Mouse (Mus musculus) c-Kit-positive CD71-negative TER-119-negative erythroid progenitor cells, embryonic 14.5 days (primary cell): Measurements from ENCODE around the gene Akip1.

Source experiments
- DNase-seq: peaks from one replicate; pipeline ENCODE4 v3.0.0-alpha.2; 2013; ENCODE audit warnings: low read depth

The Akip1 gene

DNA sequence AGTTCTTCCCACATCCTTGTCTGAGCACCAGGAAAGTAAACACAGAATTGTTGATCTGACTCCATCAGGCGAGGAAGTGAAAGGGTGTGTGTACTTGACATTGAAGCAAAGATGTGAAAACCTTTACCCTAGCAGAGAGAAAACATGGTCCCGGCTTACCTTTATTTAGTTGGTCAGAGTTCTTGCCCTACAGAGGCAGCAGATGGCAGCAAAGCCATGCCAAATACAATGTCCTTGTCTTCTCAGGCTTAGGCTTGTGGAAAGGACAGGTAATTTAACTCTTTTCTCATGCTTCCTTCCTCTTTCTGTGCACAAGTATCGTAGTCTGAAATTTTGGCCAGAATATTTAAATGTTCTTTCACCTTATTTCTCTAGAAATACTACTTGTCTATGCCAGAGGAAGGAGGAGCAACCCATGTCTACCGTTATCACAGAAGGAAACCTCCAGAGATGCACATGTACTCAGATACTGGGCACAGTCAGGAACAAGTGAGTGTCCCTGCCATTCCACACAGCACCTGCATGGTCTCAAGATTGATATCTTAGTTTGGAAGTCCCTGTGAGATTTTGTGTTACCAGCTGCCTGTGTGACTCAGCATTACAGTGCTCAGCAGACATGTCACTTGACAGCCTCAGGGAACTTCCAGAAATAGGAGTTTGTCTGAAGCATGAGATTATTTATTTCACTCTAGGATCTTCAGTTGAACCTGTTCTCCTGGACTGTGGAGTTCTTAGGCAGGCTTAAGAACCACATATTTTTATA lies 3.7 kb downstream of the Akip1 start:
- DNase-seq, result peak; percentile 38

DNA sequence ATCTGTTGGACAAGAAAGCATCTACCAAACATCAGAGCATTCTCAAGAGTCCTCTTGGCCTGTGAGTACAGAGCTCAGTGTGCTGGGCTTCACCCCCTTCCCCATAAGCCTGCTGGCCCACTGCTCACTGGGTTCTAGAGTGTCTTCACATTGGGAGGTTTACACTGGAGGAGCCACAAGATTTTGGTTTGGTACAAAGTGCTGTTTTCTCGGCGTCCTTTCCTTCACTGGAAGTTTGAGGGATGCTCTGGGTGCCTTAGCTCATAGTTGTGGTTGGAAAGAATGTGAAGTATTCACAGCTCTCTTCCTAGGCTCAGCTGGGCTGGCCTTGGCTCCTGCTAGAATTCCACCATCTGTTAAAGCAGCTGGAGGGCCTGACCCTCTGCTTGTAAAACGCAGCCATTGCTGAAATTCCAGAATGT lies 5.5 kb downstream of the Akip1 start:
- DNase-seq, result no peak

DNA sequence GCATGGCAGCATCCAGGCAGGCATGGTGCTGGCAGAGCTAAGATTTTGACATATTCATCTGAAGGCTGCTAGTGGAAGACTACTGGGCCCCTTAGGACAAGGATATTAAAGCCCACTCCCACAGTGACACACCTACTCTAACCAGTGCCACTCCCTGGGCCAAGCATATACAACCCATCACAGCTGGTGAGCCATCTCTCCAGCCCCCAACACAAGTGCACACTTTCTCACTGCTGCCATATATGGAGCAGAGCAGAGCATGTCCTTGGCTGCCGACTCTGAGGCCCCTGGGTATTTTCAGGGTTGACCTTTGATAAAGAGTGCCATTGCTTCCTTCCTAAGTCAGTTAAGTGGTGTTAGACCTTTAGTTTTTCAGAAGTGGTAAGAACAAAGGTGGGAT lies 6.6 kb downstream of the Akip1 start:
- no peak for DNase-seq

DNA sequence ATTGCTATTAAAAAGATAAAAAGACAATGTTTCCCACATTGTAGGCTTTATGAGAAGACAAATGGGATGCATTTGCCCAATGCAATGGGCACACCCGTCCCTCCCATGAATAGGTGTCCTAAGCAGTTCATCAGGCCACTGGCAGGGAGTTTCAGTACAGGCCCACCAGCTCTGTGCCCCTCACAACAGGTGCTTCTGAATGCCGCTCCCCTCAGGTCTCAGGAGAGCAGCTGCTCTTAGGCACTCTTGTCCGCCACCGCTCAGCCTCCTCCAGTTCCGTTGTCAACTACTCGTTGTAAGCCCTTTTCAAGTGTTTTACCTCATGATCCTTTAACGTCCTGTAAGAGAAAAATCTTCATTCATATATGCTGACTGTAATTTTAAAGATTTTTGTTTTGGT lies 8.7 kb downstream of the Akip1 start:
- DNase-seq, result no peak

DNA sequence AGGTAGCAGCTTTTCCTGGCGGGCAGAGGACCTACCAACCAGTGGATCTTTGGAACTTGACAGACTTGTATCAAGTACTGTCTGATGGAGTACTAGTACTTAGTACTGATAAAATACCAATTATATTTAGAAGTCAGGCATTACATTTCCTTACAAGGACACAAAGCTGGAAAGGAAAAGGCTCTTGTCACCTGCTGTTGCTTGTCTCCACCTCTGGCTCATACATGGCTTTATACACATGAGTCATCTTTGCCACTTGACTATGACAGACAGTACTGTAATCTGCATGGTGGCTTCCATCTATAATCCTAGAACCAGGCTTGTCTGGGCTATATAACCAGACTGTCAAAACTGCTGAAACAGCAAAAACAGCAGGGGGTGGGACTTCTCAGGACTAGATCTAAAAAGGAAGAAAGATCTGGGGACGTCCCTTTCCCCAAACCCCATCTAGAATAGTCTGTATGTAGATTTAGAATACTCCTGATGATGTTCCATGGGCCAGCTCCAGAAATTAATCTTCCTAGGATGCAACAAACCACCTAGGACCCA lies 10.0 kb downstream of the Akip1 start:
- DNase-seq, result no peak

DNA sequence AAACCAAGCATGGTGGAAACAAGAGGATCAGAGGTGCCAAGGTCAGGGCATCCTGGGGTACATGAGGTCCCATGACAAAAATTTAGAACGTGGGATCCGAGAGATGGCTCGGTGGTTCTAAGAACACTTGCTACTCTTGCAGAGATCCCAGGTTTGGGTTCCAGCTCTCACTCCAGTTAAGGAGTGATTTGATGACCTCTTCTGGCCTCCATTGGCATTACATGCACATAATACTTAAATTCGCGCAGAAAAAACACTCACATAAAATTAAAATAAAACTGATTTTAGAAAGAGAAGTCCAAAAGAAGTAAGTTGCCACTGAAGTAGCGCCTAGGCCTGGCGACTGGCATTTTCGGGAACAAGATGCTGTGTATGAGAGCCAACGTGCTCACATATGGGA lies 15.8 kb downstream of the Akip1 start:
- no peak for DNase-seq

DNA sequence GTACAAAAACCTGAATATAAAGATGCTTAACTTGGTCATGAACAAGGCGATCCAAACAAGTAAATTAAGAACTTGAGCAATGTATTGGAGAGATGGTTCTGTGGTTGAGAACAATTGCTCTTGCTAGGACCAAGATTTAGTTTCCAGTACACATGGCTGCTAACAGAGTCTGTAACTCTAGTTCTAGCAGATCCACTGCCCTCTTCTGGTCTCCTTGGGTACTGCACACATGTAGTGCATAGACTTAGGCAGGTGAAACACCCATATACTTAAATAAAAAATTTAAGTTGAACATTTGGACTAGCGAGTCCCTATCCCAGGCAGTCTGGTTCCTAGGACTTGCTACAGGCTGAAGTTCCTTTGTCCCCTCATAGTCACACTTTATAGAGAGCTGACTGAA lies 19.1 kb downstream of the Akip1 start:
- DNase-seq, result no peak

DNA sequence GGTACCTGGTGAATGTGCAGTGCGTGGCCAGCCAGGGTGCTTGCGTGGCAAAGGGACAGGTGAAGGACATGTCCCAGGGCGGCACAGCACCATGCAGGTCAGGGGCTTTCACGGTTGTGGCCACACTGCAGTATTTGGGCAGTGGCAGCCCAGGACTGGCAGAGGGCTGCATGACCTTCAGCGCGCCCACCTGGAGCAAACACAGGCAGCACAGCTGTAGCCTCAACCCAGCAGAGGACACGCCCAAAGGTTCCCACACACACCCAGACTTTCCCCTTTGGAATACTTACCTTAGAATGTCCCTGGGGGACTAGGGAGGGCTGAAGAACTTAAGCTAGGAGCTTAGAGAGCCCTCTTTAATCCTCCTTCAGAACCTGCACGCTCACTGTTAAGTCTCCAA lies 19.6 kb downstream of the Akip1 start:
- DNase-seq, result no peak

DNA sequence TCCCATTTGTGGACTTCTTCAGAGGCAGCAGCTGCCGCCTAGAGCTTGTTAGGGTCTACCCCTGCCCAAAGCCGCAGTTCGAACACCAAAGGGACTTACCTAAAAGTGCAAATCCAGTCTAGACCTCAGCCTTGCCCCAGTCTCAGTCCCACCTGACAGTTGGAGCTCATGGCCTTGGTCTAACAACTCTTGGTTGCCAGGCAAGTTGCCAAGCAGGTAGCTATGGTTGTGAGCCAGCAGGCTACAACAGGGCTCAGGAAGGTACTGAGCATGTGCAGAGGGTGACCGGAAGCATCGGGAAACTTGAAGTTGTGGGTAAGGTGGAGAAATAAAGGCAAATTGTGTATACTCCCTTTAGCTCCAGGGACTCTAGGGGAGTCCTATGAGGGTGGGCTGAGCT lies 20.2 kb downstream of the Akip1 start, which contains the start of gene BC051019:
TSS of gene BC051019 (minus strand) at position 154 of the 400 bp plus-strand sequence.
- no peak for DNase-seq

DNA sequence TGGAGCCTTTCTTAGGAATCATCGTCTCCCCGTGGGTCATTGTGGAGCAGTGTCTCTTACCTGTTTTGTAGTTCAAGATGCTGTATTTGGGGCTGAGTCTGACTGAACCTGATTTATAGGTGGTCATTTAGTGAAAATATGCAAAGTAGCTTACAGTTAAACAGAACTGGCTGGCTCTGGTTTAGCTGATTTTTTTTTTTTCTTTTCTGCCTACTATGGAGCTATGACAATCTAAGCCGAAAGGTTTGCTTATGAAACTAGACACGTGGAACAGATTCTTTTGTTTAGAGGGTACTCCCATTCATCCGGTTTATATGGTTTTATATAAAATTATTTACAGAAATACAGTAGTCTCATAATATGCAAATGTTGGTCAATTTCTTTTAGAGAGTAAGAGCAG lies 28.1 kb downstream of the Akip1 start, which contains the start of gene Ascl3:
TSS of gene Ascl3 (minus strand) at position 101 of the 400 bp plus-strand sequence.
- DNase-seq, result no peak

DNA sequence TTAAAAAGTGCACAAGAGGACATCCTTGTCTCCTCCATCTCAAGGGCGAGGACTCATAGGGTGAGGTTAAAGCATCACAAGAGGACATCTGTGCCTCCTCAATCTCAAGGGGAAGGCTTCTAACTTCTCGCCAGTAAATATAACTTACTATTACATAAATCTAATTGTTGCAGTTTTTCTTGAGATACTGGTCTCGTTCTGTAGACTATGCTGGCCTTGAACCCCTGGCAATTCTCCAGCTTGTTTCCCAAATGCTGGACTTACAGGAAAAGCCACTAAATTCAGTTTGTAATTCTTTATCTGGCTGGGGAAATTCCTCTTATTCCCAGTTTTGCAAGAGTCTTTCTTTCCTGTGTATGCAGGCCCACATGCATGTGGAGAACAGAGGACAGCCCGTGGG lies 31.3 kb downstream of the Akip1 start:
- DNase-seq, result no peak

DNA sequence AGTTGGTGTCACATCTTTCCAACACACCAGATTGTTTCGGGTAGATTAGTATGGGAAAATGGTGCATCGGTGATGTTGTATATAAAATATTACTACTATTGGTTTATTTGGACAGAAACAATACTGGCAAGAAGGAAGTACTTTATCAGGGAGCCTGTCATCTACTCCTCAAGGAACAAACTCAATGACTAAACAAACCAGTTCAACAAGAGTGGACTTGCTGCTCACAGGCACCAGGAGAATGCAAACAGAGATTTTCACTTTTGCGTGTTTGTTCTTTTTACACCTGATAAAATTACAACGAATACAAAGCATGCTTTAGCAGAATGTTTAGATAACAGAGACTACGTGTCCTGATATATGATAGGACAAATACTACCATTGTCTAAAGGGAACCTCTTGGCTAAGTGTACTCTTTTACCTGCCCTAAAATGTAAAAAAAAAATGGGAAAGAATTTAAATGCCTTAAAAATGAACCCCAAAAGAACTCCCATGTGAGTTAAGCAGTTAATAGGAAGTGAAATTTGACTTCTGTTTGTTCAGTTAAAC lies 36.4 kb downstream of the Akip1 start:
- no peak for DNase-seq

DNA sequence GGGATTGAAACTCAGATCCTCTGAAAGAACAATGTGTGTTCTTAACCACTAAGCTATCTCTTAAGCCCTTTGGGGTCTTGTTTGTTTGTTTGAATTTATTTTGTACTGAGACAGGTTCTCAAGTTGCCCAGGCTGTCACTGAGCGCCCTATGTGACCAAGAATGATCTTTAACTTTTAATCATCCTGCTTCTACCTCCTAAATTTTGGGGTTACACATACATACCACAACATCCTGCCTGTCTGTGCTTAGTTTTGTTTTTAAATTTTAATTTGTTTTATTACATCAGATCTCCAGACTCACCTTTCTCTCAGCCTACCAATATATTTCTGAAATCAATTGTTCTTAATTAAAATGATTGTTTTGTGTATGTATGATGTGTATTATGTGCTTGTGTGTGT lies 37.6 kb downstream of the Akip1 start:
- DNase-seq, result no peak

DNA sequence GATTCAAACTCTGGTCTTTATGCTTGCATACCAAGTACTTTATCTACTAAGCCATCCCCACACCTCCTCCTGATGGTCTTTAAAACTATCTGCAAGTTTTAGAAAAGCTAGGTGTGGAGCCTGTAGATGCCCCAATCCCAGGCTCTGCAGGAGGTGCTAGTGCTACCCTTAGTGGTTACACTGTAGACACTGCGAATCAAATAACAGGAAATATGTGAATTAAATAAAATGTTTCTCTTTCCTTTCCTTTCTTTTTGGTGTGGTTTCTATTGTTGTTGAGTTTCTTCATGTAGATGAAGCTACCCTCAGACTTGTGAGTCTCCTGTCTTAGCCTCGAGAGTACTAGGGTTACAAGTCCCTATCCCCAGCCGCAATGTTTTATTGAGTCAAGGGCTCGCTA lies 38.2 kb downstream of the Akip1 start:
- DNase-seq, result no peak

DNA sequence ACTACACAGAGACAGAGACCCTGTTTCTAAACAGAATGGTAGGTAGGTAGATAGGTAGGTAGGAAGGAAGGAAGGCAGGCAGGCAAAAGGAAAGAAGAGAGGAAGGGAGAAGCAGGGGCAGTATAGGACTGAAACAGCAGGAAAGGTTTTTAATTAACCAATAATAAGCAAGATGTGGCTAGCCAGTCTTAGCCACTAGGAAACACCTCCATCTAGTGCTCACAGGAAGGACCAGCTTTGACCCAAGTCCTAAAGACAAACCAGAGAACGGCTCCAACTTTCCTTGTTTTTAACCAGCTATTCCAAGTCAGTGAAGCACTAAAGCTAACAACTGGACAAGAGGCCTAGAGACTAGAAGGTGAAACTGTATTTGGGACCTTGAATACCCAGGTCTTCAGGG lies 44.3 kb downstream of the Akip1 start:
- no peak for DNase-seq

DNA sequence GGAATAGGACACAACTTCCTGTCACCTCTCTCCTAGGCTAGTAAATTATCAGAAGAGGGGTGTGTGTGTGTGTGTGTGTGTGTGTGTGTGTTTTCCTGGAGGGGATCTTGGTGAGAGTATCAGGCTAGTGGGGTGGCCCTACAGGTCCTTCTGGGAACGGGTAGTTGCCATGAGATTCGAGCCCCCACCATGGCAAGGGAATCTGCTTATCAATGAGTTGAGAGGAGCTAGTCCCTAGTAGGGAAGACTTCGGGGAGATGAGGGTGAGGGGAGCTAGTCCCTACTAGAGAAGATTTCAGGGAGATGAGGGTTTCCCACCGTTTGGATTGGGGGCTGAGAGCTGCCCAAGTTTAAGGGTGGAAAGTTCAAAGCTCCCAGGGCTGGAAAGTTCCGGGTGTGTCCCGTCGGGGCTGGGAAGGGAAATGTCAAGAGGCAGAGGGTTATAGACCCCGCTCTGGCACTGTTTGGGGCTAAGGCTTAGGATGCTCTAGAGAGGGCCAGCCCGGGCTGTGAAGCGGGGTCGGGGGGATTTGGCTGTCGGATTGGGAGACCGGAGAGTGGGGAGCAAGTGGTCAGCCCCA lies 48.0 kb downstream of the Akip1 start:
- DNase-seq, result no peak

DNA sequence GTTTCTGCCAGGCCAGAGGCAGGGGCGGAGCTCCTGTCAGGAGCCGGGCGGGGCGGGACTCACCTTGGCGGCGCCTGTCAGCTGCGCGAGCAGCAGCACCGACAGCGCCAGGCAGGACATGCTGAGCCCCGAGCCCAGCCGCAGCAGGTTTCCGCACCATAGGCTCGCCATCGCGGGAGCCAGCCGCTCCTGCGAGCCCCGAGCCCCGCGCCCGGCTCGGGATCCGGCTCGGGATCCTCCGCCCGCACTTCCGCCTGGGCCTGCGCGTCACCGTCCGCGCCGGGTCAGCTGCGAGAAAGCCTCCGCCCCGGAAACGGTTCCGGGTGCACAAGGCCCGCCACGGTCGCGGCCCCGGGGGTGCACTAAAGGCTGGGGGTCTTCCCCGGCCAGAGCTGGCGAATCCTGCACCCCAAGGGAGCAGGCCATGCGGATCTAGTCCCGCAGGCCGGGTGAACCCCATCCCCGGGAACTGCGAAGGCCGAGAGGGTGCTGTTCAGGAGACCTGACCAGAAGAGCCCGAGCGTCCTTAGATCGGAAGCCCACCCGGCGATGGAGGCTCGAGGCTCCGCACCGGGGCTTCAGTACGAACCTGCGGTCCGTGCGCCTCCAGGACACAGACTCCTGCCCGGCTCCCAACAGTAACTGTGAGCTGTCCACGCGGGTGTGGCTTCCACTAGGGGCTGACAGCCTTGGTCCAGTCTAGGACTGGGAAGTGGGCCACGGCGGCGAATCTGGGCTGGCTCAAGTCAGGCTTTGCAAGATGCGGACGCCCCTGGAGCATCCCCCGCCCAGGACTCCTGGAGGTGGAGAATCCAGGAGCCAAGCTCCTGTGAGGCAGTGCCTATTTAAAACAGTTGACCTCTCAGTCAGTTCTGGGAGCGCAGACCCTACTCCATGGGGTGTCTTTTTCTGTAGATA lies 48.8 kb downstream of the Akip1 start, which contains the start of gene Tmem9b:
TSS of gene Tmem9b (minus strand) at position 868 of the 918 bp plus-strand sequence.
- DNase-seq, result peak; percentile 51

DNA sequence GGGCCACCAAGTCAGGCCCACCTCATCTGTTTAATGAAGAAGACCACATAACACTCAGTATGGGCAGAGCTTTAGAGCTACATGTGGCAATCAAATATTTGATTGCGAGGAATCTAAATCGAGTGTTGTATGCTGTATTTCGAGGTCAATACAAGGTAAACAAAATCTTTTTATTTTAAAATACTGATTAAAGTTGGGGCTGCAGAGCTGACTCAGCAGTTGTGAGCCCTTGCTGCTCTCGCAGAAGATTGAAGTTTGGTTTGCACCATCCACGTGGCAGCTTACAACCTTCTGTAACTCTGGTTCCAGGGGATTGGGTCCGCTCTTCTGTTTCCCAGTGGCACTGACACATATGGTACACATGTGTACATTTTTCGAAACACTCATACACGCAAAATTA lies 50.5 kb downstream of the Akip1 start:
- DNase-seq, result no peak

DNA sequence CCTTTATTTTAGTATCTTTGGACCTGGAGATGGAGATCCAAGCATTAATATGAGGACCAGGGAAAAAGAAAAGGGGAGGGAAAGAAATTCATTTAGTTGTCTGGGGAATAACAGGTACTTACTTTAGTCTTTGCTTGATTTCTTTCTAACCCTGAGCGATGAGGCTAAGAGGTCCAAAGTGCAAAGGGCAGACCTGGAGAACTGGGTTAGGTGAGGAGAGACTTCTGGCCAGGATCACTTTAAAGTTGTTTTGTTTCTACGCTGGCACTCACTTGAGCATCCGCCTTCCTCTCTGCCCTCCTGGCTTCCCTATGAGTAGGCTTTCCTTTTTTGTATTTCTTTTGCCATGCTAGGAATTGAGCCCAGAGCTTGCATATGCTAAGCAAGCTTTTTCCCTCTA lies 52.8 kb downstream of the Akip1 start:
- DNase-seq, result no peak
